Mouse (Mus musculus) layer of hippocampus, adult 2 months (tissue): ENCODE data around the gene Peg10. TPM values are rescaled to one million over a fixed set of nuclear protein-coding genes. Genes with fewer than 3 reads are reported as not detected.
"Not testable (repeated sequence)": the region's sequence is repeated elsewhere in the genome, so short reads cannot be mapped to it uniquely, and the experiment has no call there.

Experiments
- DNase-seq, 2 experiments: peaks; one replicate each; pipeline ENCODE4 v3.0.0; 2022; ENCODE audit warnings: low spot score in 2 of 2
- H3K27ac ChIP-seq: fragments of 200-600 bp; 2 replicates; pipeline ENCODE4 v1.8.1; 2022
- H3K4me3 ChIP-seq: fragments of 200-600 bp; 2 replicates; pipeline ENCODE4 v1.8.1; 2022; ENCODE audit warnings: mild to moderate bottlenecking
- CTCF ChIP-seq: fragments of 200-600 bp; conservative IDR thresholded peaks from 2 replicates; pipeline ENCODE4 v1.8.1; 2022; ENCODE audit warnings: antibody characterized with exemption, mild to moderate bottlenecking, moderate library complexity
- total RNA-seq, 2 experiments: library from RNA; stranded (reverse); gene quantifications; 2 replicates each; pipeline ENCODE4 v1.2.3; 2021

Peg10 gene
- total RNA-seq, 2 experiments from 2014 or later, result 7.0 to 7.8 TPM

GRCm38 (mm10) chr6:4736372-4736771 is 10.7 kb upstream of the Peg10 start:
- Histone ChIP-seq H3K27ac (no peak overlapping the region), H3K4me3 (no peak overlapping the region)
- no peak for TF ChIP-seq CTCF
- DNase-seq, result no peak

- Histone ChIP-seq H3K4me3 (no peak overlapping the region), H3K27ac (no peak overlapping the region)
- TF ChIP-seq CTCF, result no peak
- DNase-seq, result no peak
Observed at GRCm38 (mm10) chr6:4738034-4738629, 9.0 kb upstream of the Peg10 start.

- no peak overlapping the region for H3K4me3 ChIP-seq
- TF ChIP-seq CTCF, result no peak
- H3K27ac ChIP-seq, result no peak overlapping the region
- DNase-seq, result no peak
Observed at GRCm38 (mm10) chr6:4738717-4739116, 8.4 kb upstream of the Peg10 start.

GRCm38 (mm10) chr6:4739522-4740355 is 7.4 kb upstream of the Peg10 start:
- no peak for DNase-seq
- TF ChIP-seq CTCF, result no peak
- H3K27ac ChIP-seq, result no peak overlapping the region
- no peak overlapping the region; the same call in 1 of the 2 replicates for H3K4me3 ChIP-seq

- peak in 1 of 2 experiments; percentile 47 for DNase-seq
- Histone ChIP-seq H3K27ac (no peak overlapping the region), H3K4me3 (no peak overlapping the region)
- peak; percentile 40 for TF ChIP-seq CTCF
Observed at GRCm38 (mm10) chr6:4740511-4740910, 6.6 kb upstream of the Peg10 start.

GRCm38 (mm10) chr6:4746036-4746695 is 940 bp upstream of the Peg10 start:
- peak overlapping the region; percentile 66 for H3K4me3 ChIP-seq
- H3K27ac ChIP-seq, result peak overlapping the region; percentile 92
- TF ChIP-seq CTCF, result no peak
- no peak for DNase-seq

- DNase-seq, result peak; percentile 47 to 53
- no peak for TF ChIP-seq CTCF
- peak overlapping the region; percentile 66 for H3K4me3 ChIP-seq
- H3K27ac ChIP-seq, result peak overlapping the region; percentile 32; the same call in 1 of the 2 replicates
Observed at GRCm38 (mm10) chr6:4747677-4748505, 785 bp downstream of the Peg10 start.

- Histone ChIP-seq H3K4me3 (peak overlapping the region; percentile 66), H3K27ac (no peak overlapping the region)
- TF ChIP-seq CTCF, result no peak
- DNase-seq, result peak; percentile 11 to 27
Observed at GRCm38 (mm10) chr6:4748506-4748961, 1.4 kb downstream of the Peg10 start.

GRCm38 (mm10) chr6:4749091-4749490 is 2.0 kb downstream of the Peg10 start:
- peak overlapping the region; percentile 41 for H3K4me3 ChIP-seq
- peak; percentile 49 for TF ChIP-seq CTCF
- no peak overlapping the region for H3K27ac ChIP-seq
- DNase-seq, result peak; percentile 95 to 97

- no peak overlapping the region for H3K4me3 ChIP-seq
- H3K27ac ChIP-seq, result no peak overlapping the region
- DNase-seq, result no peak
- no peak for TF ChIP-seq CTCF
Observed at GRCm38 (mm10) chr6:4751355-4751754, 4.2 kb downstream of the Peg10 start.

- Histone ChIP-seq H3K27ac (no peak overlapping the region), H3K4me3 (no peak overlapping the region)
- no peak for TF ChIP-seq CTCF
- no peak for DNase-seq
Observed at GRCm38 (mm10) chr6:4754286-4754685, 7.2 kb downstream of the Peg10 start.

GRCm38 (mm10) chr6:4754886-4755285 is 7.8 kb downstream of the Peg10 start:
- Histone ChIP-seq H3K4me3 (no peak overlapping the region), H3K27ac (no peak overlapping the region)
- DNase-seq, result no peak
- no peak for TF ChIP-seq CTCF

- H3K27ac ChIP-seq, DNase-seq, H3K4me3 ChIP-seq: not testable (repeated sequence)
Observed at GRCm38 (mm10) chr6:4761415-4762142, 14.5 kb downstream of the Peg10 start.
